Mouse (Mus musculus) kidney, adult 11 months (tissue): ENCODE data around the gene Ctse.
"Not testable (repeated sequence)": the region's sequence is repeated elsewhere in the genome, so short reads cannot be mapped to it uniquely, and the experiment has no call there.

Experiments used
- DNase-seq: peaks from one replicate; pipeline ENCODE4 v3.0.0; 2022

Ctse gene

DNA sequence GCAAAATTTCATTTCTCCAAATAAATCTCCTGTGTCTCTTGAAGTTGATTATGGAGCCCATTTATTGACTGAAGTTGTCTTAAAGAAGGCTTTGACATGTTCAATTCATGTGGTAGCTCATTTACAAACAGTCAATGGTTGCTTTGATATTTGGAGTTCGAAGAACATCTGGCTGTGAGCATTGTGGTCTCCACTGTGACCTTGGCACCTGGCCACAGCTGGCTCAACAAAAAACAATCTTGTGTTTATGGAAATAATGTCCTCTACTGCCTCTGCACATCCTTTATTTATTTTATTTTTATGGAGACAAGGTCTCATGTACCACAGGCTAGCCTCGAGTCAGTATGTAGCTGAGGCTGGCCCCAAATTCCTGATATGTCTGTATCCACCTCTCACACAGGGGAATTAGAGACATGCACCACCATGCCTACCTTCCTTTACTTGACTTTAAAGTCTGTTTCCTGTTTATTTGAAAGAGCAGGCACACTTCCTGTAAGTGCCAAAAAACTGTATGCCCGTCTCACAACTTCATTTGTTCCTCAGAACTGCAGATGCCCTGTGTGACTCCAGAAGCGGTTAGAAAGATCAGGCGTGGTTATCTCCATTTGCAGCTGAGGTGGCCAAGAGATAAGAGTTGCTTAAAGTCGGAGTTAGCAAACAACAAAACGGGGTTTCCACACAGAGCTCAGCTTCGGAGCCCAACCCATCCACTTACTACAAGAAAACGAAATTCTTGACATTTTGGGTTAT, at the start of gene Ctse:
TSS of gene Ctse (plus strand) at position 516 of the 750 bp plus-strand sequence.
- DNase-seq, result no peak

- DNase-seq, result no peak
These were observed 39.2 kb upstream of the Ctse start, which contains the start of gene Avpr1b for GRCm38 (mm10) chr1:131598905-131599304. Avpr1b (plus strand) TSS chr1:131599239.

- no peak for DNase-seq
These were observed 37.8 kb upstream of the Ctse start for GRCm38 (mm10) chr1:131600314-131600713.

DNA sequence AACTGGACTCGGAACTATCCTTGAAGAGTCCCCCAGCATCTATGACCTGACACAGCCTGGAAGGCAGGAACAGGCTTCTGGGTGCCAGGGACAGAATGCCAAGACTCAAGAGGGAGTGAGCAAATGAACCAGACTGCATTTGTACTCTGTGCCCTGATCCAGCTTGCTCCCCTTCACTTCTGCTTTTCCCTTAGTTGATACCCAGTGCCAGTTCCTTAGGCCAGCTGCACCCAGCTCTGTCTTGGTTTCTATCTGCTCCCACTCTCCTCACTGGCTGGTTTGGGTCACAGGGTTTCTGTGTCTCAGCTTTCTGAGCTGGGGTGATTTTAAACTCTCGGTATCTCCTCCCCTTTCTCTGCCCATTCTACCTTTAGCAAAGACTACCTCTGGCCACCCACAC, 31.4 kb upstream of the Ctse start:
- no peak for DNase-seq

DNA sequence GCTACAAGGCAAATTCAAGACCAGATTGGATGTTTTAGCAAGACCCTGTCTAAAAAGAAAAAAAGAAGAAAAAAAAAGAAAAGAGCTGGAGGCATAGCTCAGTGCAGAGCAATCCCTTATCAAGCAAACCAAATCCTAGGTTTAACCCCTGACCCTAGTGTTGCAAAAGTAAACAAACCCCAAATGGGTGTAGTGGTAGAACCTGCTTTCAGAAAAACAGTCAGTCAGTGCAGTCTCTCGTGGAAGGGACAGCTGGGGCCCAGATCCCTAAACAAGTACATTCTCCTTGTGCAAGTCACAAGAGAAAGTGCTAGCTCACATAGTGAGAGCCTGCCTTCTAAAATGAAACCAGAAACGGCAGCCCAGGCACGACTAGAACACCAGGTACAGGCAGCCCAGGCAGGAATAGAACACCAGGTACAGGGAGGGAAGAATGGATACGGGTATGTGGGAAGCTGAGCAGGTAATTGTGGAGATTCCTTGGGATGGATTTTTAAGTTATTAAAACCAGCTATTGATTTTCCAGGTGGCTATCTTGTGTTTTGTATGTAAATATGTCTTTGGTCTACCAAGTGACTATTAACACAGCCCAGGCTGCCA, 25.4 kb upstream of the Ctse start:
- no peak for DNase-seq

- peak; percentile 52 for DNase-seq
These were observed 24.6 kb upstream of the Ctse start for GRCm38 (mm10) chr1:131613361-131614133.

- DNase-seq, result no peak
These were observed 23.5 kb upstream of the Ctse start for GRCm38 (mm10) chr1:131614641-131615040.

- DNase-seq, result no peak
These were observed 22.0 kb upstream of the Ctse start for GRCm38 (mm10) chr1:131616131-131616530.

- DNase-seq, result no peak
These were observed 21.4 kb upstream of the Ctse start for GRCm38 (mm10) chr1:131616546-131617220.

- DNase-seq, result no peak
These were observed 19.5 kb upstream of the Ctse start for GRCm38 (mm10) chr1:131618576-131618975.

DNA sequence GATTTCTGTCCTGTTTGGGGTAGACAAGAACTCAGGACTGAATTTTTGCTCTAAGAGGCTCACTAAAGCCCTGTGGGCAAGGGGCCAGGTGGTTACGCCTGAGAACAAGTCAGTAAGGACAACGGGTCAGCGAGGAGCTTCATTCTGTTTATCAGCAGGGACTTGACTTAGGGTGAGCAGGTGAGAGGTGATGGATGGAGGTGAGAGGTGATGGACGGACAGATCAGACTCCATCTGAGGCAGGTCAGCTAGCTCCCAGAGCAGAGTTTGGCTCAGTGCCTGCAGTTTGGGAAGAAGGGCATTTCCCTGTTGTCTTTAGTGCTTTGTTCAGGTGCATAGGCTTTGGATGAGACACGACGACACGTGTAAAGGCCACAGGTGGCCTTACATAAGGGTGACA, 18.8 kb upstream of the Ctse start:
- DNase-seq, result no peak

DNA sequence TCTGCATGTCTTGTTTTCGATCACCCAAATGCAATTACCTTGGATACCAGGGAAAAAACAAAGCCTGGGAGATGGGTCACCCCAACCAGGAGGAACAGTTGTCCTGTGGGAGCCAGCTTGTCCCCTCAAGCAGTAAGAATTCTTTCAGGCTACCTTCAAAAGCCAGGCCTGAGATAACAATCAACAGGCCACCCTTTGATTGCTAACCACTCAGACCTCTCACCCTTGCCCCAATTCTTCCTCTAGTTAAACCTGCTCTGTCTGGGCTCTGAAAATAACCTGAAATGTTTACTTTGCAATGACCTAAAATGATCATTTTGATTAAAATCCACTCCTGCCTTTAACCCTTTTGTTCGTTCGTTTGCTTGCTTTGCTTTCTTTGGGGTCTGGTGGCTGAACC, 14.5 kb upstream of the Ctse start:
- DNase-seq, result no peak

DNA sequence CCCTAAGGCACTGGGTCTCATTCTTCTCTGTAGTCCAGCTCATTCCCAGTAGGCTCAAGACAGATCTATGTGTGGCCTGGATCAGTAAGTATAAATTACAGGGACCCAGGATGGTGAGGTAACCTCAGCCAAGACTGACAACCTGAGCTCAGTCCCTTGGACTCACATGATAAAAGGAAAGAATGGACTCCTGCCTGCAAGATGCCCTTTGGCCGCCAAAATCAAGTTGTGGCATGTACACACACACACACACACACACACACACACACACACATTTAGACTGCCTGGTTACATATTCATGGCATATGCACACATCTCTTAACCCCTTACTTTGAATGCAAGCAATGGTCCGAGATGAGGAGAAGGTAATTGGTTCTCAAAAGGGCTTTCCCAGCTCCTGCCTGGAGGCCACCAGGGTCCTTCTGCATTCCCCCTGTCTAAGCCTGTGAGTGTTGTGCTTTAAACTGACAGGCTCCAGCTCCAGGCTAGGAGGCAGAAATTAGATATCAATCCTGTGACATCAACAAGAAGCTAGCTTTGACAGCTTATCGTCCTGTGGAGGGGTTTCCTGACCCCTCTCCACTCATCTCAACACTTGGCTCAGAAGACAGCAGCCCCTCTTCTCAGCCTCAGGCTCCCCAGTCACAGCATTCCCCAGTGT, 13.8 kb upstream of the Ctse start:
- no peak for DNase-seq

GRCm38 (mm10) chr1:131626200-131626599, 11.9 kb upstream of the Ctse start:
- DNase-seq, result no peak

GRCm38 (mm10) chr1:131632216-131632615, 5.9 kb upstream of the Ctse start:
- DNase-seq, result not testable (repeated sequence)

DNA sequence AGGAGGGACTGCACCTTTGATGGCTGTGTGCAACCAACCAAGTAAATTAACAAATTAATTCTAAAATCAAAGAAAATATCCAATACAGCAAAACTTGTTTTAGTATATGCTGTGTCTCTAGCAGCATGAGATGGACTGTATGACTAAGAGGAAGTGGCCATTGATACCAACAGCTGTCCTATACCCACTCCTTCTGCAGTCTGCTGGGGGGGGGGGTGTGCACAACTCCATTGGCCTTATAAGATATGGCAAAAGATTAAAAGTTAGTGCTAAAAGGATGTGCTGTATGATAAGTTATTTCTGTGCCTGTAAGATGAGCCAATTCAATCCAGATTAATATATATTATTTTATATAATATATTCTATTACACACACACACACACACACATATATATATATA, 3.6 kb upstream of the Ctse start:
- DNase-seq, result no peak

- DNase-seq, result no peak
These were observed 675 bp downstream of the Ctse start for GRCm38 (mm10) chr1:131638541-131639421.

DNA sequence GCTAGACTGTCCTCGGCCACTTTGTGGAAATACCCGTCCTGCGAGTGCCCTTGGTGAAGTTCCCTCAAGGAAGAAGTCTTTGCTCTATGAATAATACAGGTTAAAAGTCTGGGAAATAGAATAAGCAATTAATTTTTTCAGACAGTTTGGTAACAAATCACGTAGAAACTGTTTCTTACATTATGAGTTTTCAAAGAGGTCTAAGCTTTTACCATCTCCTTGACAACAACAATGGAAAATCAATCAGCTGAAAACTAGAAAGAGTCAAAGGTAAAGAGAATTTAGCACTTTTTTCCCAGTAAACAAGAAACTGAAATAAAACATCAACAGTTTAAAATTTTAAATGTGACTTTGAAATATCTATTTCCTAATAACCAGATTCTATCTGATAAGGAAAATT, 2.0 kb downstream of the Ctse start:
- no peak for DNase-seq

DNA sequence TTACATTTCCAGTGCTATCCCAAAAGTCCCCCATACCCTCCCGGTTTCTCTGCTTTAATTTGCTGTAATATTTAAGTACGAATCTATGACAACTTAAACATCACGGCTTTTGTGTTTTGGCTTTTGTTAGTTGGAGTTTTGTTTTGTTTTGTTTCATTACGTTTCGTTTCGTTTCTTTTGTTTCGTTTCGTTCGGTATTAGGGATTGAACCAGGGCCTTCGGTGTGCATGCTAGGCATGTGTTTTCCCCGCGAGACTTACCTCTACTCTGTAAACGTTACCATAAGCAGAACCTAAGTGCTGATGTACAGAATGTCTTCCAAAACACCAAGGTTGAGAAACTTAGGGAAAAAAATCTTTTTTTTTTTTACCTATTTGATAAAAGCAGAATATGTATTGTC, 3.5 kb downstream of the Ctse start:
- DNase-seq, result no peak

DNA sequence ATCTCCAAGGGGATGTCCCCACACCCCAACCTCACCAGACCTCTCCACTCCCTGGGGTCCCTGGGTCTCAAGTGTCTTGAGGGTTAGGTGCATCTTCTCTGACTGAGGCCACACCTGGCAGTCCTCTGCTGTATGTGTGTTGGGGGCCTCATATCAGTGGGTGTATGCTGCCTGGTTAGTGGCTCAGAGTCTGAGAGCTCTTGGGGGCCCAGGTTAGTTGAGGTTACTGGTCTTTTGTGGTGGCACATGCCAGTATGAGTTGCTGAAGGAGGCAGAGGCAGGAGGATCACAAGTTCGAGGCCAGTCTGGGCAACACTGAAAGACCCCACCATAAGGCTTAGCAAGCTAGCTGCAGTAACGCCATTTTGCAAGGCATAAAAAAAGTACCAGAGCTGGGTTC, 4.1 kb downstream of the Ctse start:
- DNase-seq, result no peak

DNA sequence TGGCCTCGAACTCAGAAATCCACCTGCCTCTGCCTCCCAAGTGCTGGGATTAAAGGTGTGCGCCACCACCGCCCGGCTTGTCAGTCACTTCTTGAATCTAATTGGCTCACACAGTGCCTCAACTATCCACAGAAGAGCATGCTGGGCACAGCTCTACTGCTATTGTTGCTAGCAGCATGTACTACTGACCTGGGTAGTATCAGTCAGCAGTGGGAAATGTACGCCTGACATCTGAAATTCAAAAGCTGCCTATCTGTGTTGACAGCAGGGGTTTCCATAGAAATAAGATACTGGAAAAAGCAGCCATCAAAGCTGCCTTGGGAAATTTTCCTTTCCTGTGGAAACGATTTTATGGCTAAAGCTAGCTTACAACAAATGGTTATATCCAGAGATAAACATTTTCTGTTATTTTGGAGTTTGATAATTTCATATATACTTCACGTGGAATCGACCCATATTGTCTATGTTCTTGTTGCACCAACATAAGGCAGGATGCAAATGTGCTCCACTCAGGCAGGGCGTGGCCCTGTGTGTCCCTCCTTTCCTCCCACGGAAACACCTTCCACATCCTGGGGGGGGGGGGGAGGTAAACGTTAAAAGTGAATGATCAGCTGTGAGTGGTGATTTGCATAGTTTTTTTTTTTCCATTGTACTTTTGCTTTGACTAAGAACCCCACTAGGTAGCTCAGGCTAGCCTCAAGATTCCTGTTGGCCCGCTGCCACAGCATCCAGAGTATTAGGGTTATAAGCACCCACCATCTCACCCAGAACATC, 14.8 kb downstream of the Ctse start:
- DNase-seq, result no peak
